Mouse (Mus musculus) Patski (cell line): ENCODE results near the gene Prdm15. TPM values are rescaled to one million over a fixed set of nuclear protein-coding genes. Genes with fewer than 3 reads are reported as not detected.
A peak's percentile ranks its signal among the peaks of the same experiment; 100 is the strongest.

Experiments
- ATAC-seq: fragments of 100-300 bp; one replicate; pipeline ENCODE4 v1.8.0; 2021
- CTCF ChIA-PET: fragments of 350-600 bp; sonication (Branson Sonifier 250); formaldehyde crosslinking; loops from one replicate; lab custom pipeline; 2022; ENCODE audit warnings: inconsistent platforms; lab: Charles Lee
- POLR2A ChIA-PET: fragments of 350-600 bp; sonication (Branson Sonifier 250); formaldehyde crosslinking; loops from one replicate; lab custom pipeline; 2022; ENCODE audit warnings: antibody characterized with exemption, inconsistent platforms; lab: Charles Lee
- DNase-seq: peaks from one replicate; pipeline ENCODE4 v3.0.0-alpha.2; 2011; ENCODE audit warnings: low read depth, low spot score
- H3K27me3 ChIP-seq: fragments of 371-371 bp; one replicate; pipeline ENCODE4 v1.5.1; 2021
- CTCF ChIP-seq: fragments of 100-300 bp; IDR thresholded peaks from one replicate; pipeline ENCODE4 v1.5.1; 2021
- in situ Hi-C: fragments of 300-500 bp; cut with MboI; formaldehyde crosslinking; loops from 3 replicates; pipeline ENCODE4 v1.11.1; 2018; ENCODE audit warnings: low pct_unique_long_range_greater_than_20kb, mixed read lengths
- polyA plus RNA-seq: library from polyadenylated mRNA; unstranded; gene quantifications from one replicate; pipeline ENCODE4 v1.2.3, GENCODE M21; 2021

Prdm15 gene
- polyA plus RNA-seq, 1 experiment from 2014 or later, result 6.8 TPM

- DNase-seq, result no peak
- ChIA-PET CTCF (no interaction called here), POLR2A (interaction anchor here (0.6 kb wide), 1 partner anchor 591 kb away, joined by 3 read pairs; no protein-coding TSS in a partner anchor)
- in situ Hi-C loops, result no loop called here
- no peak for TF ChIP-seq CTCF
- no peak for ATAC-seq
- H3K27me3 ChIP-seq, result no peaks in the 10 kb centered on the region
These were observed 17.8 kb upstream of the Prdm15 start for GRCm38 (mm10) chr16:97869193-97870102.

- ATAC-seq, result no peak
- TF ChIP-seq CTCF, result no peak
- in situ Hi-C loops, result no loop called here
- CTCF ChIA-PET, result no interaction called here
- POLR2A ChIA-PET, result no interaction called here
- DNase-seq, result no peak
- no peaks in the 10 kb centered on the region for H3K27me3 ChIP-seq
These were observed 12.3 kb upstream of the Prdm15 start for GRCm38 (mm10) chr16:97863932-97864467.

GRCm38 (mm10) chr16:97856050-97856449 lies 4.4 kb upstream of the Prdm15 start:
- no peak for TF ChIP-seq CTCF
- in situ Hi-C loops, result no loop called here
- CTCF ChIA-PET, result interaction anchor here (1.5 kb wide), 1 partner anchor 18 kb away, joined by 3 read pairs; no protein-coding TSS in a partner anchor
- DNase-seq (no peak), ATAC-seq (no peak)
- no peaks in the 10 kb centered on the region for H3K27me3 ChIP-seq
- POLR2A ChIA-PET, result interaction anchor here (0.6 kb wide), 1 partner anchor 166 kb away, joined by 3 read pairs; no protein-coding TSS in a partner anchor

GRCm38 (mm10) chr16:97851061-97851740 lies 449 bp downstream of the Prdm15 start:
- in situ Hi-C loops, result no loop called here
- peak; percentile 88 for ATAC-seq

GRCm38 (mm10) chr16:97850667-97851060 lies 986 bp downstream of the Prdm15 start:
- in situ Hi-C loops, result no loop called here
- POLR2A ChIA-PET, result interaction anchor here (0.6 to 0.7 kb wide), 3 partner anchors 23 to 36 kb away, joined by 3 to 4 read pairs (median 3); no protein-coding TSS in a partner anchor
- peak; percentile 6 for ATAC-seq
- CTCF ChIA-PET, result interaction anchor here (1.1 kb wide), 1 partner anchor 27 kb away, joined by 3 read pairs; no protein-coding TSS in a partner anchor
- no peak for TF ChIP-seq CTCF
- DNase-seq, result no peak
- no peaks in the 10 kb centered on the region for H3K27me3 ChIP-seq

More at GRCm38 (mm10) chr16:97851061-97851740, 449 bp downstream of the Prdm15 start:
- ChIA-PET CTCF (no interaction called here), POLR2A (interaction anchor here (0.6 to 0.9 kb wide), 2 partner anchors 15 to 35 kb away, joined by 3 read pairs; no protein-coding TSS in a partner anchor)
- H3K27me3 ChIP-seq, result no peaks in the 10 kb centered on the region
- TF ChIP-seq CTCF, result no peak
- peak; percentile 38 for DNase-seq

- TF ChIP-seq CTCF, result no peak
- in situ Hi-C loops, result no loop called here
- ChIA-PET CTCF (no interaction called here), POLR2A (no interaction called here)
- no peaks in the 10 kb centered on the region for H3K27me3 ChIP-seq
- no peak for ATAC-seq
- no peak for DNase-seq
These were observed 2.8 kb downstream of the Prdm15 start for GRCm38 (mm10) chr16:97848832-97849231.

- POLR2A ChIA-PET, result no interaction called here
- DNase-seq, result no peak
- in situ Hi-C loops, result no loop called here
These were observed 6.4 kb downstream of the Prdm15 start for GRCm38 (mm10) chr16:97844967-97845937.

GRCm38 (mm10) chr16:97832154-97832553 lies 19.5 kb downstream of the Prdm15 start:
- CTCF ChIA-PET, result interaction anchor here (1.1 kb wide), 1 partner anchor 14 kb away, joined by 4 read pairs; no protein-coding TSS in a partner anchor
- DNase-seq, result peak; percentile 38
- POLR2A ChIA-PET, result no interaction called here
- no peak for ATAC-seq
- TF ChIP-seq CTCF, result no peak
- in situ Hi-C loops, result no loop called here
- H3K27me3 ChIP-seq, result no peaks in the 10 kb centered on the region

More at GRCm38 (mm10) chr16:97844967-97845937, 6.4 kb downstream of the Prdm15 start:
- no peak for TF ChIP-seq CTCF
- no peaks in the 10 kb centered on the region for H3K27me3 ChIP-seq
- CTCF ChIA-PET, result interaction anchor here (1.1 to 1.2 kb wide), 2 partner anchors 29 to 39 kb away, joined by 3 to 5 read pairs; no protein-coding TSS in a partner anchor
- ATAC-seq, result no peak

- in situ Hi-C loops, result no loop called here
- POLR2A ChIA-PET, result interaction anchor here (0.6 to 0.9 kb wide), 2 partner anchors 22 to 142 kb away, joined by 3 read pairs; no protein-coding TSS in a partner anchor
- no peak for ATAC-seq
- H3K27me3 ChIP-seq, result no peaks in the 10 kb centered on the region
- no peak for TF ChIP-seq CTCF
- CTCF ChIA-PET, result interaction anchor here (0.9 to 1.5 kb wide), 3 partner anchors 12 to 13 kb away, joined by 3 read pairs; no protein-coding TSS in a partner anchor
- no peak for DNase-seq
These were observed 23.4 kb downstream of the Prdm15 start for GRCm38 (mm10) chr16:97828207-97828606.
